Mouse (Mus musculus) embryonic facial prominence, embryonic 15.5 days (tissue): Measurements from ENCODE around the gene Zmym5. TPM values are rescaled to one million over a fixed set of nuclear protein-coding genes. Genes with fewer than 3 reads are reported as not detected.
"Not testable (repeated sequence)": the region's sequence is repeated elsewhere in the genome, so short reads cannot be mapped to it uniquely, and the experiment has no call there.

Experiments
- ATAC-seq: fragments of 200-750 bp; cut with Nextera tagmentation; 2 replicates; pipeline ENCODE4 v1.8.0; 2017; ENCODE audit warnings: low read depth, moderate TSS enrichment; ENCODE audit not compliant: insufficient number of reproducible peaks, low FRiP score, low TSS enrichment
- H3K27ac ChIP-seq: fragments of 300-500 bp; sonication (generic); replicated peaks from 2 replicates; pipeline ENCODE4 v1.5.1; 2015; ENCODE audit warnings: mild to moderate bottlenecking, inconsistent platforms
- H3K27me3 ChIP-seq: fragments of 300-500 bp; sonication (generic); 2 replicates; pipeline ENCODE4 v1.6.1; 2015; ENCODE audit warnings: inconsistent platforms
- H3K36me3 ChIP-seq: fragments of 300-500 bp; sonication (generic); 2 replicates; pipeline ENCODE4 v1.6.1; 2015; ENCODE audit warnings: mild to moderate bottlenecking, inconsistent platforms
- H3K4me1 ChIP-seq: fragments of 300-500 bp; sonication (generic); 2 replicates; pipeline ENCODE4 v1.6.1; 2015; ENCODE audit warnings: inconsistent platforms
- H3K4me2 ChIP-seq: fragments of 300-500 bp; sonication (generic); replicated peaks from 2 replicates; pipeline ENCODE4 v1.6.1; 2015; ENCODE audit warnings: mild to moderate bottlenecking, inconsistent platforms
- H3K4me3 ChIP-seq: fragments of 300-500 bp; sonication (generic); replicated peaks from 2 replicates; pipeline ENCODE4 v1.5.1; 2015; ENCODE audit warnings: mild to moderate bottlenecking, inconsistent platforms
- H3K9ac ChIP-seq: fragments of 300-500 bp; sonication (generic); 2 replicates; pipeline ENCODE4 v1.6.1; 2015; ENCODE audit warnings: inconsistent platforms
- H3K9me3 ChIP-seq: fragments of 300-500 bp; sonication (generic); replicated peaks from 2 replicates; pipeline ENCODE4 v1.6.1; 2016; ENCODE audit warnings: inconsistent platforms
- WGBS: fragments of 180-500 bp; shearing (Covaris S2); methylation state at CpG from one replicate; pipeline ENCODE4 v1.1.7; 2015; 5-methylcytosine and 5-hydroxymethylcytosine counted together
- polyA plus RNA-seq: library from polyadenylated mRNA; unstranded; fragments of >200 nt; fragmentation: Nextera tagmentation; extraction: Ambion mirVana; gene quantifications from 2 replicates; pipeline ENCODE4 v1.2.1, GENCODE M21; 2015

The Zmym5 gene
- polyA plus RNA-seq, result 27.7 and 29.4 TPM in 2 replicates

DNA sequence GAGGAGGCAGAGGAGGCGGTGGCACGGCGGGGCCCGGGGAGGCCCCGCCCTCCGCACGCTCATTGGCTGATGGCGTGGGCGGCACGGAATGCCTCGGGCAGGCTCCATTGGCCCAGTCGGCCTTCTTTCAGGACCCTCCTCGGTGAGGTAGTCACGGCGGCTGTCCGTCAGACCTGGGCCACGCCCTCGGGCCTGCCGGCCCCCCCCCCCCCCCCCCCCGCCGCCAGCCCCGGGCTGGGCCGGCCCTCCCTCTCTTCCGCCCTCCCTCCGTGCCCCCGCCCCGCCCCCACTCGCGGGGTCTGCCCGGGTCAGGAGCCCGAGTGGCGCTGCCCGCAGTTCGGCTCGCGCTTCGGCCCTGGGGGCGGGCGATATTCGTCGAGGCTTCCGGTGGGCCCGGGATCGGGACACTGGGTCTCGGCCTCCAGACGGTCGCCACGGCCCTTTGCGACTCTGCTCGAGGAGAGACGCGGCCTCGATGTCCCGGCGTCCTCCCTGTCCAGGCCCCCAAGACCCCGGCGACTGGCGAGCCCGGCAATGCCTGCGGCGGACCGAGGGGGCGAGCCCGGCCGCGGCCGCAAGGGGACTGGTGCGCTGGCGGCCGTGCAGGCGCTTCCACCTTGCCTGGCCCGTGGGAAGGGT is at the start of gene Zmym5:
Zmym5 (minus strand) TSS at position 16 of the 639 bp plus-strand sequence.
- ATAC-seq, result peak; percentile 98
- H3K27me3 ChIP-seq, H3K9me3 ChIP-seq, H3K36me3 ChIP-seq, H3K4me1 ChIP-seq: not testable (repeated sequence)
- peak within 1 kb of the TSS; percentile 93 for H3K27ac ChIP-seq
- peak within 1 kb of the TSS; percentile 65 for H3K4me2 ChIP-seq
- H3K4me3 ChIP-seq, result peak within 1 kb of the TSS; percentile 66
- H3K9ac ChIP-seq, result peak within 1 kb of the TSS; percentile 60
- WGBS, result 0% methylated on average over 29 of the region's 72 CpGs

- Histone ChIP-seq H3K27me3 (no peaks in the 10 kb centered on the region), H3K9ac (no peak overlapping the region), H3K36me3 (no peaks in the 10 kb centered on the region), H3K4me2 (no peak overlapping the region), H3K9me3 (peaks cover 18% of the 10 kb centered on the region; the same call in 1 of the 2 replicates), H3K4me3 (no peak overlapping the region), H3K27ac (no peak overlapping the region), H3K4me1 (no peaks in the 10 kb centered on the region)
- WGBS, result 67% methylated on average over 2 of the region's 2 CpGs
- ATAC-seq, result no peak
Measured at GRCm38 (mm10) chr14:56849681-56850080, 38.2 kb upstream of the Zmym5 start.

DNA sequence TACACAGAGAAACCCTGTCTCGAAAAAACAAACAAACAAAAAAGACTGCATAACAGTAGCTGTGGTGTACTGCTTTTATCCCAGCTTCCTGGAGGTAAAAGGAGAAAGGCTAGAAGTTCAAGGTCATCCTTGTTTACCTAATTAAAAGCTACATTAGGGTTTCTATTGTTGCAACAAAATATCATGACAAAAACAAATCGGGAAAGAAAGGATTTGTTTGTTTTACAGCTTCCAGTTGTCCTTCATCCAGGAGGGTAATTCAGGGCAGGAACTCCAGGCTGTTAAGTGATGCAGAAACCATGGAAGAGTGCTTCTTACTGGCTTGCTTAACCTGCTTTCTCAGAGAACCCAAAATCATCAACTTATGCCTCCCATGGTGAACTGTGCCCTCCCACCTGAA is 36.8 kb upstream of the Zmym5 start:
- 57% methylated on average over 2 of the region's 2 CpGs for WGBS
- Histone ChIP-seq H3K9ac (no peak overlapping the region), H3K4me2 (no peak overlapping the region), H3K36me3 (no peaks in the 10 kb centered on the region), H3K4me3 (no peak overlapping the region), H3K27ac (no peak overlapping the region), H3K9me3 (0 out of 2 replicates have a peak, but pooled peaks cover 5% of the 10 kb centered on the region), H3K27me3 (no peaks in the 10 kb centered on the region), H3K4me1 (no peaks in the 10 kb centered on the region)
- ATAC-seq, result no peak

DNA sequence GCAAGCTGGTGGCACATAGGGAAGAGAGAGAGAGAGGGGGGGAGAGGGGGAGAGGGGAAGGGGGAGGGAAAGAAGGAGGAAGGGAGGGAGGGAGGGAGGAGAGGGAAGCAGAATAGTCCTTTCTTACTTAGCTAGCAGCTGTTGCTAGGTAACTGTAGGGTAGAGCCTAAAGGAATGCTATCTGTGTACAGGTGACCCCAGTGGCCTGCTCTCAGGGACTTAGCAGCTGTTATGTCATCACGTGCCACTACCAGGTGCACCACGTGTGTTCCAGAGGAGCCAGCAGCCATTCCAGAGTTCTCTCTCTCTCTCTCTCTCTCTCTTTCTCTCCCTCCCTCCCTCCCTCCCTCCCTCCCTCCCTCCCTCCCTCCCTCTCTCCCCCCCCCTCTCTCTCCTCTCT is 33.0 kb upstream of the Zmym5 start:
- WGBS, result 15% methylated on average over 2 of the region's 2 CpGs
- H3K27me3 ChIP-seq, result no peaks in the 10 kb centered on the region
- H3K9me3 ChIP-seq, result no peaks in the 10 kb centered on the region
- no peak overlapping the region for H3K27ac ChIP-seq
- H3K4me3 ChIP-seq, result no peak overlapping the region
- H3K4me2 ChIP-seq, result no peak overlapping the region
- no peak overlapping the region for H3K9ac ChIP-seq
- no peaks in the 10 kb centered on the region for H3K36me3 ChIP-seq
- ATAC-seq, result no peak
- no peaks in the 10 kb centered on the region for H3K4me1 ChIP-seq

GRCm38 (mm10) chr14:56844033-56844432 is 32.5 kb upstream of the Zmym5 start:
- Histone ChIP-seq H3K36me3 (no peaks in the 10 kb centered on the region), H3K4me2 (no peak overlapping the region), H3K27me3 (no peaks in the 10 kb centered on the region), H3K9me3 (no peaks in the 10 kb centered on the region), H3K4me1 (no peaks in the 10 kb centered on the region), H3K27ac (no peak overlapping the region), H3K9ac (no peak overlapping the region), H3K4me3 (no peak overlapping the region)
- no peak for ATAC-seq
- 69% methylated on average over 4 of the region's 4 CpGs for WGBS

DNA sequence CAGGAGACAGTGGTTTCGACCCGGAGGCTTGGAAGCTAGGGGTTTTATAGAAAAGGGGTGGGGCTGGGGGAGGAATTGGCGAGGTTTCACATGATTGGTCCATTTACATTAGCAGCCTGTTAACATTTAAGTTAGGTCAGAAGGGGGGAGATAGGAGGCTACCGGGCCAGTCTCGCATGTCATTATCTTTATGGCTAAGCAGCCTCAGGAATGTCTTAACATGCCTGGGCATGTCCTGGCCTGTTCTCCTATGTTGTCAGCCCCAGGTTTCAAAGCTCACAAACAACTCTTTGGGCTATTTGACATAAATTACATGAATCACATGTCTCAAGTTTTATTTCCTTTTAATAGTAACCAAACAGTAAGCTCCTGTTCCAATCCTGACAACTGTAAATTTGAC is 23.1 kb upstream of the Zmym5 start:
- 84% methylated on average over 5 of the region's 5 CpGs for WGBS
- not testable (repeated sequence) for H3K4me1 ChIP-seq, H3K4me3 ChIP-seq, H3K36me3 ChIP-seq, H3K27ac ChIP-seq, ATAC-seq, H3K9me3 ChIP-seq, H3K9ac ChIP-seq, H3K4me2 ChIP-seq, H3K27me3 ChIP-seq

- H3K4me3 ChIP-seq, ATAC-seq, H3K27me3 ChIP-seq, H3K4me1 ChIP-seq, H3K4me2 ChIP-seq, H3K36me3 ChIP-seq, H3K9ac ChIP-seq, H3K9me3 ChIP-seq: not testable (repeated sequence)
- peak overlapping the region; percentile 49; the same call in 1 of the 2 replicates for H3K27ac ChIP-seq
- 49% methylated on average over 10 of the region's 10 CpGs for whole genome bisulfite sequencing
Measured at GRCm38 (mm10) chr14:56833211-56833610, 21.7 kb upstream of the Zmym5 start.

GRCm38 (mm10) chr14:56832563-56833113 is 21.1 kb upstream of the Zmym5 start:
- no peak for ATAC-seq
- H3K4me3 ChIP-seq, result no peak overlapping the region
- H3K27me3 ChIP-seq, result no peaks in the 10 kb centered on the region
- no peaks in the 10 kb centered on the region for H3K36me3 ChIP-seq
- WGBS, result 50% methylated on average over 1 of the region's 1 CpGs
- H3K9me3 ChIP-seq, result no peaks in the 10 kb centered on the region
- H3K4me2 ChIP-seq, result no peak overlapping the region
- H3K4me1 ChIP-seq, result peaks cover 4% of the 10 kb centered on the region; the same call in 1 of the 2 replicates
- no peak overlapping the region for H3K9ac ChIP-seq
- H3K27ac ChIP-seq, result peak overlapping the region; percentile 49; the same call in 1 of the 2 replicates

GRCm38 (mm10) chr14:56832147-56832546 is 20.6 kb upstream of the Zmym5 start:
- 0 out of 2 replicates have a peak overlapping the region, but pooled peaks have one; percentile 49 for H3K27ac ChIP-seq
- WGBS, result 90% methylated on average over 3 of the region's 3 CpGs
- no peak overlapping the region for H3K4me3 ChIP-seq
- no peaks in the 10 kb centered on the region for H3K27me3 ChIP-seq
- H3K9me3 ChIP-seq, result no peaks in the 10 kb centered on the region
- no peaks in the 10 kb centered on the region for H3K36me3 ChIP-seq
- no peak overlapping the region for H3K4me2 ChIP-seq
- peaks cover 4% of the 10 kb centered on the region; the same call in 1 of the 2 replicates for H3K4me1 ChIP-seq
- H3K9ac ChIP-seq, result no peak overlapping the region
- no peak; the same call in 1 of the 2 replicates for ATAC-seq

DNA sequence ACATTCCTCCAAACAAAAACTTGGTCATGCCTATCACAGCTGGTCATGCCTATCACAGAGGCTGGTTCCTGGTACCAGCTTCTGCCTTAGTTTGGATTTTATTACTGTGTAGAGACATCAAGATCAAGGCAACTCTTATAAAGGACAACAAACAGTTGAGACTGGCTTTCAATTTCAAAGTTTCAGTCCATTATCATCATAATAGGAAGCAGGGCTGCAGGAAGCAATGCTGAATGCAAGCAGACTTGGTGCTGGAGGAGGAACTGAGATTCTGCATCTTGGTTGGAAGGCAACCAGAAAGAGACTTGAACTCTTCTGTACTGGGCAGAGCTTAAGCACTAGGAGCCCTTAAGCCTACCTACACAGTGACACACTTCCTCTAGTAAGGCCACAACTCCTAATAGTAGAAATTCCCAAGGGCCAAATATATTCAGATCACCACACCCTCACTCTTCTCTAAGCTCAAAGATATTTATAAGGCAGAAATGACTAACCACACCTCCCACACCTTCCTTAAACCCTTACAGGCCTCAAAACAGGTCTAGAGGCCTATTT is 19.1 kb upstream of the Zmym5 start:
- no peak for ATAC-seq

DNA sequence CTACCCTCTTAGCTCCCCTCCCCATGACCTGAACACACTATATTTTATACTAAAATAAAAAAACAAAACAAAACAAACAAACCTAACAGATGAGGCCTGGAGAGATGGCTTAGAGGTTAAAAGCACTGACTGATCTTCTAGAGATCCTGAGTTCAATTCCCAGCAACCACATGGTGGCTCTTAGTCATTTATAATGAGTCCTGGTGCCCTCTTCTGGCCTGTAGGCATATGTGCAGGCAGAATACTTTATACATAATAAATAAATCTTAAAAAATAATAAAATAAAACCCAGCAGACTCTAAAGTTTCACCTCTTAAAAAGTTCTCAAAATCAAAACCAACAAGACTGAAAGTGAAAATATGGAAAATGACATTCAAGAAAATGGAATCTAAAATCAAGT is 13.0 kb upstream of the Zmym5 start:
- no peaks in the 10 kb centered on the region for H3K4me1 ChIP-seq
- no peaks in the 10 kb centered on the region for H3K36me3 ChIP-seq
- H3K9me3 ChIP-seq, result no peaks in the 10 kb centered on the region
- no peak overlapping the region for H3K9ac ChIP-seq
- ATAC-seq, result no peak
- no peak overlapping the region for H3K27ac ChIP-seq
- H3K4me3 ChIP-seq, result no peak overlapping the region
- H3K4me2 ChIP-seq, result no peak overlapping the region
- no peaks in the 10 kb centered on the region for H3K27me3 ChIP-seq

More for the DNA sequence above, 19.1 kb upstream of the Zmym5 start:
- no peak overlapping the region for H3K27ac ChIP-seq
- H3K9ac ChIP-seq, result no peak overlapping the region
- H3K4me3 ChIP-seq, result no peak overlapping the region
- H3K4me1 ChIP-seq, result peaks cover 4% of the 10 kb centered on the region; the same call in 1 of the 2 replicates
- H3K27me3 ChIP-seq, result no peaks in the 10 kb centered on the region
- H3K4me2 ChIP-seq, result no peak overlapping the region
- H3K9me3 ChIP-seq, result no peaks in the 10 kb centered on the region
- no peaks in the 10 kb centered on the region for H3K36me3 ChIP-seq
